Mouse (Mus musculus): ENCODE measurements at regions not wholly inside any gene's neighbourhood (a gene's known extent, or its start where the extent isn't known, plus 50 kb on each side); places are given as distances from the start of the nearest gene placed in this dataset.

DNA sequence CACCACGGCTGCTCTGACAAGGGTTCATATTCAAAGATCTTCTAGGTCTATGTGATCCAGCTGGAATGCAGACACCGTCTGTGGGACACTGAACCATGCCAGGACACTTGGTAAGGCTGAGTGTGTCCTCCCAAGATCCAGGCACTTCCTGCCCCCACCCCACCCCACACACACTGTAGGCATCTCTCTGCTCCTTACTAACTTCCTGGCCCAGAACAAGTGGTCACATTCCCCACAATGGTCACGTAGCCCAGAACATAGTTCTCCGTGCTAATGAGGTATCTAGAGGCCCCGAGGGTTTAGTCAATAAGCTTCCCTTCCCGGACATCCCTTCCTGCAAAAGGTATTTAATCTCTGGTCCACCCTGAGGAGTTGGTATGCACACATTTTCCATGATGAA, 54.5 kb upstream of the Cav2 start:
- no peak for DNase-seq

Measured in gastrocnemius, postnatal 25 days (tissue).